Mouse (Mus musculus) retina, postnatal 7 days (tissue): ENCODE results near the gene Fam177a.
"Not testable (repeated sequence)": the region's sequence is repeated elsewhere in the genome, so short reads cannot be mapped to it uniquely, and the experiment has no call there.

ENCODE experiments used
- DNase-seq: peaks from one replicate; pipeline ENCODE4 v3.0.0-alpha.2; 2012; ENCODE audit warnings: low read depth, low spot score

The Fam177a gene

DNA sequence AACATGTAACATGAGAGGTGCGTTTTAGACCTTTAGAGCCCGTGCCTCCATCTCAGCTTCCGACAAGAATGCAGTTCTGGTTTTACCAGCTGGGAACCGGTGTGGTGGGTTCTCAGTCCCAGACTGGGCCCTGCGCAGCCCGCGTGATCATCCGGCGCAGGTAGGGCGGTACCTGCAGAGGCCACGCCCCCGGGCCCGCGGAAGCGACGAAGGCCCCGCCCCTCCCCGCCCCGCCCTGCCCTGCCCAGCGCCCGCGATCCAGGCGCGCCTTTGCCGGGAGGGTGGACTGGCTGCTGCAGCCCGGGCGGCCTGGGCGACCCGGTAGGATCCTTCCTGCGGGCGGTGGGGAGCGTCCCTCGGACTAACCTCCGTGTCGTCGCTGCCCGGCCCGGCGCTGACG, at the start of gene Fam177a:
Gene Fam177a, plus strand, starts transcription at position 228 of the 400 bp plus-strand sequence.
- not testable (repeated sequence) for DNase-seq

DNA sequence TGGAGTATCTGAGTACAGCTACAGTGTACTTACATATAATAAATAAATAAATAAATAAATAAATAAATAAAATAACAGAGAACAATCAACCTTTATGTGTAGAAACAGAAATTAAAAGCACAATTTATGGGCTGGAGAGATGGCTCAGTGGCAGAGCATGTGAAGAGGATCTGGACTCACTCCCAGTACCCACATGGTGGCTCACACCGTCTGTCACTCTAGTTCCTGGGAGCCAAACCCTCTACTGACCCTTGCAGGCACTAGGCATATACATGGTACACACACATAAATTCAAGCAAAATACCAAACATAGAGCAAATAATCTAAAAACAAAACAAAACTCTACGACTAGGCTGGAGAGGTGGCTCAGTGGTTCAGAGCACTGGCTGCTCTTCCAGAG, 49.0 kb upstream of the Fam177a start:
- DNase-seq: no peak

DNA sequence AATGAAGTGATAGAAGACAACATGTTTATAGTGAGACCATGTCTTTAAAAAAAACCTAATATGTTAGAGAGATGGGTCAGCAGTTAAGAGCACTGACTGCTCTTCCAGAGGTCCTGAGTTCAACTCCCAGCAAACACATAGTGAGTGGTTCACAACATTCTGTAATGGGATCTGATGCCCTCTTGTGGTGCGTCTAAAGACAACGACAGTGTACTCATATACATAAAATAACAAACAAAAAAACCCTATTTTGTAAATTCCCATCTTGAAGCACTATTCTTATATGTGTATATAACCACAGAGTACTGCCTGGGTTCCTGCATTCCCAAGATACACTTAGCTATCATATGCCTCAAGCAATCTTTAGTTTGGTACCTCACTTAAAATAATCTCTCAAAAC, 45.6 kb upstream of the Fam177a start:
- DNase-seq: not testable (repeated sequence)

DNA sequence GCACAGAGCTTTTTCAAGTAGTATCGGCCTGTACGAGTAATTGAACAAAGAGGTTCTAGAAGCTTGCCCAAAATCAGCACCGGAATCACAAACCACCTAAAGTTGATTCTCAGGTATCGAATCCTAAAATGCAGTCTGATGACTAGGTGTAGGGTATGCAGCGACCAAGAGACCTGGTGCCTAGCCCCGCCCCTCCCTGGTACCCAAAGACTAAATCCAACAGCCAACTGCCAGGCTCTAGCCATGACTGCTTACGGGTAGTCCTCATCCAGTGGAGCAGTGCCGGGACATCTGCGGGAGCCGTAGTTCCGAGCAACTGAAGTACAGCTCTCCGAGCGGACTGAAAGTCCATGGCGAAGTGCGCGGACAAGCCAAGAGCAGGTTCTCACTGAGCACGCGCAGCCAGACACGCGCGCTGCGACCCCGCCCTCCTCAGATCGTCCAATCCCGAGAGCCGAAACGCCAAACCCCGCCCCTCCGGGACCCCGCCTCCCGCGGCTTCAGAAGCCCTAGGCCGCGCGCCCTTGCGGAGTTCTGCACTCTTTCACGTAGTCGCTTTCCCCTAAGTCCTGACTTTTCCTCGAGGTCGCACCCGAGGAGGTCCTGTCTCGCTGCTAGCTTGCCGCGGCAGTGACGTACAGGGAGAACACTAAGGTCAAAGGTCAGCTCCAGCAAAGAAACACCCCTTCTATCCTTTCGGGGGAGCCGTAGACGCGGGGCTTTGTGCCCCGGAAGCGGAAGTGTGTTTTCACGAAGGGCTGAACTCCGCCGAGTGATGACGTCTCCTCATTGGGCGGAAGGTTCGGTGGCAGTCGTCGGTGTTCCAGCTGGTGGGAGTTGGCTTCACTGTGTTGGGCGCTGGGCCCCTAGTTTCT, 44.3 kb upstream of the Fam177a start, which contains the start of the genes 2700097O09Rik and Srp54a:
Gene 2700097O09Rik, minus strand, starts transcription at position 385 of the 875 bp plus-strand sequence.
Gene Srp54a, plus strand, starts transcription at position 537 of the 875 bp plus-strand sequence.
- peak; percentile 92 for DNase-seq

DNA sequence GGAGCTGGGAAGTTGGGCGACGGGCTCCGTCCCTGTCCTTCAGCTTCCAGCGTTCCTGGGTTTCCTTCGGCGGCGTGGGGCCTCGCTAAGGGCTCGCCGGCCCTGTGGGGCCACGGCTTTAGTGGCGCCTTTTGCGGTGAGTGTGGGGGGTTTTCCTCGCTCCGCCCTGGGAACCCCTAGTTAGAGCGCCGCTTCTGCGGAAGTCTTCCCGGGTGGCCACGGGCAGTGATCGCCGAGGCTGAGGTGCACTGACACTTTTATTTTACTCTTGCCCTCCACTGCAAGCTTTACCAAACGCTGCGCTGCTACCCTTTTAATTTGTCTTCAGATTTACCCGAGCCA, 43.7 kb upstream of the Fam177a start:
- DNase-seq: not testable (repeated sequence)

DNA sequence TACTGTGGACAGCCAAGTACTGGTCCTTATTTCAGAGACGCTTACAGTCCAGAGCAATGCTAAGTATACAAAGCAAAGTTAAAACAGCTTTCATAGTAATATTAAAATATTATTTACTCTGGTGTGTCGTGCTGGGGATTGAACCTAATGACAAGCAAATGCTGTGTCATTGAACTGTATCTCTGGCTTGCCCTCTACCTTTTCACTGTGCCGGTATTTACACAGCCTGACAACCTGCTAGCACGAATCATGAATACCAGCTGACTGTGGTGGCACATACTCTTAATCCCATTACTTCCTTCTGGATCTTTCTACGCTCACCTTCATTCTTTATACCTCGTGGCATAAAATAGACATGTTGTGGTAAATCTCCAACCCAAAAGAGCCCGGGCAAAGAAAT, 32.1 kb upstream of the Fam177a start:
- DNase-seq: not testable (repeated sequence)

DNA sequence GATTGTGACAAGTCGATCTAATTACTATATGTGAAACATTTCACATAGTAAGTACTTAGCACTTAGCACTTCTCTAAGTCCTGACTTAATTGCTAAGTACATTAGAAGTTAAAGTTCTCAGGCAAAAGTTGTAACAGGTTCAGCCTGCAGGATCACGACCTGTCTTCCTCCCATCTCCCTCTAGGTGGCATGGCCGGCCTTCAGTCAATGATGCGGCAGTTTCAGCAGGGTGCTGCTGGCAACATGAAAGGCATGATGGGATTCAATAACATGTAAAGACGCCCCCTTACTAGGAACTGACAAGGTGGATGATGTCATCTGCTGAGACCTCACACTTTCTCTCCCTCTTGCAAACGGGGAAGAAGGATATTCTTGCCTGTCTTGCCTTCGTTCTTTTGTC, 11.7 kb upstream of the Fam177a start:
- not testable (repeated sequence) for DNase-seq

DNA sequence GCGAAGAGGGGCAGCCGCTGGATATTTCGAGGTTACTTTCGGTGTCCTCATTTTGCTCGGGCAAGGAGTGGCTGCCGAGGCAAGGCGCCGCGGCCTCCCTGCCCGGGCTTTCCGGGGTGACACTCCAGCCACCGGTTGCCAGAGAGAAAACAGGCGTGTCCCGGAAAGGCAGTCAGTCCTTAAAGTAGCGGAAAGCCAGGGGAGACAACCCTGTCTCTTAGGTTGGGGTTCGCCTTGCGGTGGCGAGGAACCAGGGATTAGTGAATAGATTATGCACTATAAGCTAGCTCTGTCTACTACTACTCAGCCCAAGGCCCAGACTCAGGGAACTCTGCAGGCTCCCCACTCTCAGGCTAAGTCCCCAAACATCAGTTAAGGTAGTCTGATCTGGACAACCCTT, 462 bp downstream of the Fam177a start:
- not testable (repeated sequence) for DNase-seq

DNA sequence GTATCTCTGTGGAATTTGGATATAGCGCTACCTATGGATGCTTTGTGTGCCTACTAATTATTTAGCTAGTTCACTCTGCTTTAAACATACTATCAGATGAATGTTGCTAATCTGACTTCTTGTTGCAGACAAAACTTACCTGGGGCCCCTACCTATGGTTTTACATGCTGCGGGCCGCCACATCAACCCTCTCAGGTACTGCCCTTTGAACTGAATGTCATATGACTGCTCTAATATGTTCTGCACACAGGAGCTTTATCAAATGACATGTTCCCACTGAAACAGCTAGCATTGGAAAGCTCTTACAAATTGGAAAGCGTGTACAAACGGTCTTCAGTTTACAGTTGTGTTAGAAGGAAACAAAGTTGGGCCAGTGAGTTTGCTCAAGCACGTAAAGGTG, 11.3 kb downstream of the Fam177a start:
- not testable (repeated sequence) for DNase-seq

DNA sequence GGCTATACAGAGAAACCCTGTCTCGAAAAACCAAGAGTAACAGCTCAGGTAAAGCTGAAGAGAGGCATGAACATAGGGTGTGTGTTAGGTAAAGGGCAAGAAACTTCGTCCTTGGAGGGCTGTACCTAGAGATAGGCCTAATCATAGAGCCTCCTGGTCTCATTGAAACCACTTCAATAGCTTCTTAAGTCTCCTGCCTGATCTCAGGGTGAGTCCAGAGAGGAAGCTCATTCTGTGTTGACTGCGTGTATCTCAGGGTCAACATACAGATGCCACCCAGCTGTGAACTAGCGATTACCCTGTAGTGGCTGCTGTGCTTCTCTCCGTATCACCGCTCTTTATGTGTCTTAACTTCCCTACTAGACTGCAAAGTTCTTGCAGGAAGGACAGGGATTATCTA, 13.6 kb downstream of the Fam177a start:
- not testable (repeated sequence) for DNase-seq

DNA sequence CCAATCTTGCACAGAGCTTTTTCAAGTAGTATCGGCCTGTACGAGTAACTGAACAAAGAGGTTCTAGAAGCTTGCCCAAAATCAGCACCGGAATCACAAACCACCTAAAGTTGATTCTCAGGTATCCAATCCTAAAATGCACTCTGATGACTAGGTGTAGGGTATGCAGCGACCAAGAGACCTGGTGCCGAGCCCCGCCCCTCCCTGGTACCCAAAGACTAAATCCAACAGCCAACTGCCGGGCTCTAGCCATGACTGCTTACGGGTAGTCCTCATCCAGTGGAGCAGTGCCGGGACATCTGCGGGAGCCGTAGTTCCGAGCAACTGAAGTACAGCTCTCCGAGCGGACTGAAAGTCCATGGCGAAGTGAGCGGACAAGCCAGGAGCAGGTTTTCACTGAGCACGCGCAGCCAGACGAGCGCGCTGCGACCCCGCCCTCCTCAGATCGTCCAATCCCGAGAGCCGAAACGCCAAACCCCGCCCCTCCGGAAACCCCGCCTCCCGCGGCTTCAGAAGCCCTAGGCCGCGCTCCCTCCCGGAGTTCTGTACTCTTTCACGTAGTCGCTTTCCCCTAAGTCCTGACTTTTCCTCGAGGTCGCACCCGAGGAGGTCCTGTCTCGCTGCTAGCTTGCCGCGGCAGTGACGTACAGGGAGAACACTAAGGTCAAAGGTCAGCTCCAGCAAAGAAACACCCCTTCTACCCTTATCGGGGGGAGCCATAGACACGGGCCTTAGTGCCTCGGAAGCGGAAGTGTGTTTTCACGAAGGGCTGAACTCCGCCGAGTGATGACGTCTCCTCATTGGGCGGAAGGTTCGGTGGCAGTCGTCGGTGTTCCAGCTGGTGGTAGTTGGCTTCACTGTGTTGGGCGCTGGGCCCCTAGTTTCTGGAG, 30.5 kb downstream of the Fam177a start, which contains the start of gene Srp54b:
Gene Srp54b, plus strand, starts transcription at position 546 of the 890 bp plus-strand sequence.
- DNase-seq: not testable (repeated sequence)

DNA sequence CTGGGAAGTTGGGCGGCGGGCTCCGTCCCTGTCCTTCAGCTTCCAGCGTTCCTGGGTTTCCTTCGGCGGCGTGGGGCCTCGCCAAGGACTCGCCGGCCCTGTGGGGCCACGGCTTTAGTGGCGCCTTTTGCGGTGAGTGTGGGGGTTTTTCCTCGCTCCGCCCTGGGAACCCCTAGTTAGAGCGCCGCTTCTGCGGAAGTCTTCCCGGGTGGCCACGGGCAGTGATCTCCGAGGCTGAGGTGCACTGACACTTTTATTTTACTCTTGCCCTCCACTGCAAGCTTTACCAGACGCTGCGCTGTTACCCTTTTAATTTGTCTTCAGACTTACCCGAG, 31.1 kb downstream of the Fam177a start:
- DNase-seq: not testable (repeated sequence)

DNA sequence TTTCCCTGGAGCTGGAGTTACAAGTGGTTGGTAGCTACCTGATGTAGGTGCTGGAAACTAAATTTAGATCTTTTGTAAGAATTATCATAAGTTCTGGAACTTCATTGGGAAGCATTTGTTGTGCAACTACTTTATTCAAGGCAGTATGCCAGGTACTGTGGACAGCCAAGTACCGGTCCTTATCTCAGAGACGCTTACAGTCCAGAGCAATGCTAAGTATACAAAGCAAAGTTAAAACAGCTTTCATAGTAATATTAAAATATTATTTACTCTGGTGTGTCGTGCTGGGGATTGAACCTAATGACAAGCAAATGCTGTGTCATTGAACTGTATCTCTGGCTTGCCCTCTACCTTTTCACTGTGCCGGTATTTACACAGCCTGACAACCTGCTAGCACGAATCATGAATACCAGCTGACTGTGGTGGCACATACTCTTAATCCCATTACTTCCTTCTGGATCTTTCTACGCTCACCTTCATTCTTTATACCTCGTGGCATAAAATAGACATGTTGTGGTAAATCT, 42.8 kb downstream of the Fam177a start:
- not testable (repeated sequence) for DNase-seq

DNA sequence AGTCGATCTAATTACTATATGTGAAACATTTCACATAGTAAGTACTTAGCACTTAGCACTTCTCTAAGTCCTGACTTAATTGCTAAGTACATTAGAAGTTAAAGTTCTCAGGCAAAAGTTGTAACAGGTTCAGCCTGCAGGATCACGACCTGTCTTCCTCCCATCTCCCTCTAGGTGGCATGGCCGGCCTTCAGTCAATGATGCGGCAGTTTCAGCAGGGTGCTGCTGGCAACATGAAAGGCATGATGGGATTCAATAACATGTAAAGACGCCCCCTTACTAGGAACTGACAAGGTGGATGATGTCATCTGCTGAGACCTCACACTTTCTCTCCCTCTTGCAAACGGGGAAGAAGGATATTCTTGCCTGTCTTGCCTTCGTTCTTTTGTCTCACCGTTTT, 63.4 kb downstream of the Fam177a start:
- DNase-seq: not testable (repeated sequence)

DNA sequence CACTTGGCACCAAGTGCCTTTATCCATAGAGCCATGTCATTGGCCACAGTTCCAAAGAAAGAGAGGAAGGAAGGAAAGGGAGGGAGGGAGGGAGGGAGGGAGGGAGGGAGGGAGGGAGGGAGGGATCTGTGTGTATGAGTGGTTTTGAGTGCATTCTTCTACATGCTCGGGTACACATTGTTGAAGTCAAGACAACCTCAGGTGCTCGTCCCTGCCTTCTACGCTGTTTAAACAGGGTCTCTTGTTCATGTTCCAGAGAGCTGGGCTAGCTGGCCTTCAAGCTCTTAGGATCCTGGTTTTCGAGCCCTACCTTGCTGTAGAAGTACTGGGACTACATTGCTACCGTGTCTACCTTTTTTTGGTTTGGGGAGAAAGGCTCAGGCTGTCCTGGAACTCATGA, 64.9 kb downstream of the Fam177a start:
- DNase-seq: not testable (repeated sequence)
